Mouse (Mus musculus) olfactory bulb, adult 2 months (tissue): ENCODE results near the gene Rnf181.

Experiments used
- CTCF ChIP-seq: fragments of 200-500 bp; IDR thresholded peaks from 2 replicates; pipeline ENCODE4 v1.5.1; 2012; ENCODE audit warnings: low read depth, mild to moderate bottlenecking, low read length, moderate library complexity; ENCODE audit not compliant: insufficient read depth
- POLR2A ChIP-seq: fragments of 200-500 bp; IDR thresholded peaks from 2 replicates; pipeline ENCODE4 v1.6.1; 2012; ENCODE audit warnings: mild to moderate bottlenecking, low read depth, low read length, moderate library complexity; ENCODE audit not compliant: insufficient read depth

GRCm38 (mm10) chr6:72344396-72345073 lies 22.2 kb downstream of the Rnf181 start:
- TF ChIP-seq POLR2A (no peak), CTCF (no peak)
